Mouse (Mus musculus) heart, embryonic 11.5 days (tissue): ENCODE measurements around the gene Hnrnpdl. TPM values are rescaled to one million over a fixed set of nuclear protein-coding genes. Genes with fewer than 3 reads are reported as not detected.

Experiments used
- ATAC-seq: fragments of 200-750 bp; cut with Nextera tagmentation; replicated peaks from 2 replicates; pipeline ENCODE4 v1.8.0; 2017; ENCODE audit warnings: moderate library complexity; ENCODE audit not compliant: insufficient number of reproducible peaks, low FRiP score, low TSS enrichment
- H3K27ac ChIP-seq: fragments of 300-500 bp; sonication (generic); 2 replicates; pipeline ENCODE4 v1.5.1; 2014; ENCODE audit warnings: mild to moderate bottlenecking, low read depth, low read length
- H3K27me3 ChIP-seq: fragments of 300-500 bp; sonication (generic); 2 replicates; pipeline ENCODE4 v1.6.1; 2014; ENCODE audit warnings: mild to moderate bottlenecking, low read length, mixed read lengths; ENCODE audit not compliant: control insufficient read depth, insufficient read depth
- H3K36me3 ChIP-seq: fragments of 300-500 bp; sonication (generic); 2 replicates; pipeline ENCODE4 v1.6.1; 2014; ENCODE audit warnings: mild to moderate bottlenecking, low read length, moderate library complexity, mixed read lengths; ENCODE audit not compliant: control insufficient read depth, insufficient read depth
- H3K4me1 ChIP-seq: fragments of 300-500 bp; sonication (generic); 2 replicates; pipeline ENCODE4 v1.6.1; 2014; ENCODE audit warnings: low read length; ENCODE audit not compliant: control insufficient read depth, insufficient read depth
- H3K4me2 ChIP-seq: fragments of 300-500 bp; sonication (generic); 2 replicates; pipeline ENCODE4 v1.6.1; 2014; ENCODE audit warnings: mild to moderate bottlenecking, moderate library complexity
- H3K4me3 ChIP-seq: fragments of 300-500 bp; sonication (generic); 2 replicates; pipeline ENCODE4 v1.5.1; 2014; ENCODE audit warnings: low read depth, low read length
- H3K9ac ChIP-seq: fragments of 300-500 bp; sonication (generic); 2 replicates; pipeline ENCODE4 v1.6.1; 2014; ENCODE audit warnings: mild to moderate bottlenecking, low read depth, low read length, moderate library complexity
- H3K9me3 ChIP-seq: fragments of 300-500 bp; sonication (generic); replicated peaks from 2 replicates; pipeline ENCODE4 v1.6.1; 2016; ENCODE audit warnings: low read length; ENCODE audit not compliant: control insufficient read depth
- WGBS: fragments of 180-500 bp; shearing (Covaris S2); extraction: QIAGEN DNeasy Blood & Tissue Kit; methylation state at CpG from one replicate; pipeline ENCODE4 v1.1.7; 2014; ENCODE audit not compliant: insufficient replicate concordance; 5-methylcytosine and 5-hydroxymethylcytosine counted together
- polyA plus RNA-seq: library from polyadenylated mRNA; unstranded; fragments of >200 nt; fragmentation: Nextera tagmentation; extraction: Ambion mirVana; gene quantifications from 2 replicates; pipeline ENCODE4 v1.2.1, GENCODE M21; 2014

Gene Hnrnpdl
- polyA plus RNA-seq, 1 experiment from 2014 or later, result 125 TPM

DNA sequence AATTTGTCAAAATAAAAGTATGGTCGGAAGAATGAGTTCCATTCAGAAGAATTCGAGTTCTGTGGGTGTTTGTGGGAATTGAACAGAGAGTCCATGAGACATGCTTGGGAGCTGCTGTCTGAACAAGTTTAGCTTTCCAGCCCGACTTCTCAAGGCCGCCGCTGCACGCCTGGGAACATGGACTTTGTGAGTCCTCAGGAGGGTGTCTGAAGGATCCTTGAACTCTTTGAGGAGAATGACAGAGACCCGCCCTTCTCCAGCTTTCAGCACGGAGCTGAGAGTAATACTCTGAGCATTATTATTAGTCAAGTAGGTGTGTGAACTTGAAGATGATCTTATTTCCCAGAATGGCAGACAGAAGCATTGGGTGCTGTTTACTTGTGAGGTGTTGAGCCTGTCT is 3.0 kb upstream of the Hnrnpdl start:
- 92% methylated on average over 8 of the region's 8 CpGs for WGBS
- Histone ChIP-seq H3K36me3 (no peaks in the 10 kb centered on the region), H3K9me3 (no peaks in the 10 kb centered on the region), H3K9ac (no peak overlapping the region), H3K27me3 (no peaks in the 10 kb centered on the region), H3K4me2 (no peak overlapping the region), H3K4me1 (peaks cover 13% of the 10 kb centered on the region; the same call in 1 of the 2 replicates), H3K4me3 (no peak overlapping the region), H3K27ac (no peak overlapping the region)
- ATAC-seq, result no peak

DNA sequence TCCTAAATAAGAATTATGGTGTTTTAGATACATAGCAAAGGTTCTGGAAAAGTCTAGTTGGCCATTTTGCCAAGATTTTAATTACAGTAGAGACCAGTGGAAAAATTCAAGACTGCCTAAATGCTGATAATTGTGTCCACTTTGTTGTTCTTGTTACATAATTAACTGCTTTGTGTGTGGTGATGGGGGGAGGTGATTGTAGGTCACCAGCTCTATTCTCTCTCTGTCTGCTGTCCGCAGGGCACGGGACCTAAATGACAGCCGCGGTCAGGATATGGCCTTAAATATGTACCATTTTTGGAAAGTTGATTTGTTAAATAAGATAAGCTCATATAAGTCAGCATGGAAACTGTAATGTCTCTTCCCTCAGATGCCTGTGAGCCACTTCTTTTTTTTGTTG is 1.8 kb upstream of the Hnrnpdl start:
- no peak for ATAC-seq
- no peaks in the 10 kb centered on the region for H3K9me3 ChIP-seq
- H3K4me3 ChIP-seq, result no peak overlapping the region
- peaks cover under 1% of the 10 kb centered on the region; the same call in 1 of the 2 replicates for H3K36me3 ChIP-seq
- H3K4me2 ChIP-seq, result no peak overlapping the region; the same call in 1 of the 2 replicates
- WGBS, result 82% methylated on average over 4 of the region's 4 CpGs
- H3K27me3 ChIP-seq, result no peaks in the 10 kb centered on the region
- H3K4me1 ChIP-seq, result peaks cover 13% of the 10 kb centered on the region
- no peak overlapping the region for H3K27ac ChIP-seq
- H3K9ac ChIP-seq, result no peak overlapping the region

DNA sequence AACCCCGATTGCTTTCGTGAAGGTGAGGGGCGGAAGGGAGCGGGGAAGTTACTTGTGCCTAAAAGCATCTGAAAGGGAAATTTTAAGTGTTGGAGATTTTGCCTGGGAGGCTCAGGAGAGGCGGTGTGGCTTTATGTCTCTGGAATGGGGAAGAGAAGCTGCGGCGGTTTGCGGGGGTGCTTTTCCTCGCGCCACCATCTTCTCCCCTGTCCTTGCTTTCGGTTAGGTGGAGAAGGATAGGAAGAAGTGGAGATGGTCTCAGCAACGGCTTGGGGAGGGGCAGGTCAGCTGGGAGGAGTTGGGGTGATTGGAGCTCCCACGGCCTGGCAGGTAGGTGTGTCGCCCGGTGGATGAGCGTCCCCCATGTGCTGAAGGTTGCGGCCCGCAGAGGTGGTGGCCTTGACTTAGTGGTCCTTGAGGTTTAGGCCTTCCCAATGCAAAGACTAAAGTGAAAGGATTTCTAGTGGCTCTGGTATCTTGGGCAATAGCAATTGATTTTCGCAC is 869 bp upstream of the Hnrnpdl start:
- no peaks in the 10 kb centered on the region for H3K27me3 ChIP-seq
- no peak for ATAC-seq
- under 1% methylated on average over 19 of the region's 19 CpGs for WGBS
- H3K27ac ChIP-seq, result peak overlapping the region; percentile 98
- H3K36me3 ChIP-seq, result peaks cover 2% of the 10 kb centered on the region; the same call in 1 of the 2 replicates
- peak overlapping the region; percentile 99 for H3K9ac ChIP-seq
- peak overlapping the region; percentile 96 for H3K4me3 ChIP-seq
- peaks cover 10% of the 10 kb centered on the region for H3K4me1 ChIP-seq
- H3K9me3 ChIP-seq, result no peaks in the 10 kb centered on the region
- H3K4me2 ChIP-seq, result peak overlapping the region; percentile 74

DNA sequence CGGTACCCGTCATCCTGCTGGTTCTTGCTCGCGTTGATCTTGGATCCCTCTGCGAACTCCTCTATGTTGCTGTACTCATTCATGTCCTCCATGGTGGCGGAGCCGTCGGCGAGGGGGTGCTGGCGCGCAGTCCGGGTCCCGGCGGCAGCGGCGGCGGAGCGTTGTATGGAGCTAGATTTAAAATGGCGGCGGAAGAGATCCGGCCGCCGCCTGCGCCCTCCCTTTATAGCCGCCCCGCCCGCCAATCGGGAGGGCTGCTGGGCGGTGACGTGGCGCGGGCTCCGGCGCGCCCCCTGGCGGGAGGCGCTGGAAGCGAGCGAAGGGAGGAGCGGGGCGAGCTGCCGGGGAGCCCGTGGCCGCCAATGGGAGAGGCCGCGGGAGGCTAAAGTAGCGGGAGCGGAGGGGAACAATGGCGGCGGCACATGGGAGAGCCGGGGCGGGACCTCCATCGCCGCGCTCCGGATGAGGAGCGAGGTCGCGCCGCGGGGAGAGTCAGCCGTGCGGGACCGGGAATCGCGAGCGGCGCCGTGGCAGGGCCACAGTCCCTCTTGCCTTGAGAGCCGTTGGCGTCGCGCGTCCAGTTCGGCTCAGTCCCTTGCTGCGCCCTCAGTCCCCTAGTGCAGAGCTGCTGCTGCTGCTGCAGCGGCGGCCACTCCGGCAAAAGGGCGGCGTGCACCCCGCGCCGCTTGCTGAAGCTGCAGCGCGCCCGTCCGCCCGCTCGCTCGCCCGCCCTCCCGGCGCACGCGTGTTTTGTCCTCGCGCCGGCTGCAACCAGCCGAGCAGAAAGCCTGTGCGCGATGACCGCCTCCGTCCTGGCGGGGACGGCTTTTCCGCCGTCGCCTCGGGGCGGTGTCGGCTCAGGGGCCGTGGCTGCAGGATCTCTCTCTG is 506 bp downstream of the Hnrnpdl start:
- H3K4me3 ChIP-seq, result peak overlapping the region; percentile 96

DNA sequence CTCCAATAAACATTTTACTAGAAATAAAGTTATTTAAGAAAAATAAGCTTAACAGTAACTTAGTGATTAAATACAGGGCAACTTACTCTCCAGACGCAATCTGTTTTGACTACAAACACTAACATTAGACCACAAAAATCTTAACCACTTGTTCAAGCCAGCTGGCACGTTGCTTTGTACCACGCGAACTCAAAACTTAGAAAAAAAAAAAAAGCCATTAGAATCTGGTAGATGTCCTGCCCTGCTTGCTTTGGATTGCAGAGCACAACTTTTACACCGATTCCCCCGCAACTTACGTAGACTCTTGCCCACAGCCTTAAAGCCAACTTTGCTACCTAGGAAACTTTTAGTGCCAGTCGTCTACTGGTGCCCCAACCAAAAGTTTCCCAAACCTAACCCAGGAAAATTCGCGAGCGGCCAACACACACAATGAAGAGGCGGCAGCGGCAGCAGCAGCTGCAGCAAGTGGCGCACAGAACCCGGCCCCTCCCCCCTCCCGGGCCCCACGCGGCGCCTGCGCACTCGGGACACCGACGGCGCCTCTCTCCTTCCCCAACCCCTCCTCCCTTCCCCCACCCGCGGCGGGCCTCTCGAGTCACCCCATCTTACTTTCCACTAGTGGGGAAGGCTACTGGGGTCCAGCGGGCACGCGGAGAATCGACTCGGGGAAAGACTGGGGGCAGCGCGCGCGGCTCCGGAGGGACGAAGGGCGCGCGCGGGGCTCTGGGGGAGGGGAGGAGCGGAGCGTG is 1.3 kb downstream of the Hnrnpdl start:
- no peaks in the 10 kb centered on the region for H3K9me3 ChIP-seq
- H3K36me3 ChIP-seq, result peaks cover 17% of the 10 kb centered on the region
- WGBS, result 1% methylated on average over 45 of the region's 45 CpGs
- H3K4me2 ChIP-seq, result peak overlapping the region; percentile 82
- H3K4me1 ChIP-seq, result peaks cover 10% of the 10 kb centered on the region
- H3K4me3 ChIP-seq, result peak overlapping the region; percentile 96
- H3K27me3 ChIP-seq, result no peaks in the 10 kb centered on the region
- peak; percentile 47; the same call in 1 of the 2 replicates for ATAC-seq
- H3K9ac ChIP-seq, result peak overlapping the region; percentile 99
- H3K27ac ChIP-seq, result peak overlapping the region; percentile 98

More for the DNA sequence above, 506 bp downstream of the Hnrnpdl start:
- no peaks in the 10 kb centered on the region for H3K27me3 ChIP-seq
- H3K4me2 ChIP-seq, result peak overlapping the region; percentile 74
- H3K36me3 ChIP-seq, result peaks cover 11% of the 10 kb centered on the region
- peak overlapping the region; percentile 99 for H3K9ac ChIP-seq
- peak overlapping the region; percentile 98 for H3K27ac ChIP-seq
- H3K4me1 ChIP-seq, result peaks cover 10% of the 10 kb centered on the region
- under 1% methylated on average over 108 of the region's 113 CpGs for WGBS
- ATAC-seq, result peak; percentile 82
- no peaks in the 10 kb centered on the region for H3K9me3 ChIP-seq

DNA sequence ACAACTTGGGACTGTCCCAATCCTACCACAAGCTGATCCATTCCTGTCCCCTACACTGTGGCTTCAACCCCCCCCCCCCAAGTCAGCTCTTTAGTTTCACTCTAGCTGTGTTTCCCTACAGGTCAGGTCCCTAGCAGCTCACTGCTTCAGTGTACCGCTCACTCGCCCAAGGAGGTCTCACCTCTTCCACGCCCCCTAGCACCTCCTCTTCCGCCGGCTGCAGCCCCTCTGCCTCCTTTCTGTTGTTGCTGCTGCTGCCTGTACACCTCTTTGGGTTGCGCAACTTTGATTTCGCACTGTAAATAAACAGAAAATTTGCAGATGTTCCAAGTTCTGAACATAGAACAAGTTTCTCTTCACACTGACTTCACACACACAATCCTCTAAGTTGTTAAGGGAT is 2.8 kb downstream of the Hnrnpdl start:
- peaks cover 10% of the 10 kb centered on the region for H3K4me1 ChIP-seq

DNA sequence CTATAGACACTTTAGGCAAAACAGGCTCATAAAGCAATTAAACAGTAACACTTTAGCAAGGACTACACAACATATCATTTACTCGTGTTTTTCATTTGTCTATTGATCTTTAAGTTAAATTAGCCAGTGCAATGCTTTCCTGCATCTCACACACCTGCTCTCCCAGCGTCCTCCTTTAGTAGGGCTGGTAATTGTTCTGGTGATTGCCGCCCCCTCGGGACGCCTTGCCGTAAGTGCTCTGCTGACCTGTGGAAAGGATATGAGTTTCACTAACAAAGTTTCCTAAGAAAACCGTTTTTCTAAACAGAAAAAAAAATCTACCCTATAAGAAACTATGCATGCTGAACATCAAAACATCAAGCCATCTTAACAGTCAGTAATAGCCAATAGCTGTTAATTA is 3.5 kb downstream of the Hnrnpdl start:
- no peak for ATAC-seq
- Histone ChIP-seq H3K36me3 (peaks cover 24% of the 10 kb centered on the region), H3K9me3 (no peaks in the 10 kb centered on the region), H3K9ac (no peak overlapping the region), H3K4me2 (peak overlapping the region; percentile 82; the same call in 1 of the 2 replicates), H3K27me3 (no peaks in the 10 kb centered on the region), H3K4me3 (peak overlapping the region; percentile 96; the same call in 1 of the 2 replicates), H3K4me1 (peaks cover 10% of the 10 kb centered on the region), H3K27ac (no peak overlapping the region)
- 67% methylated on average over 7 of the region's 7 CpGs for WGBS

More for the DNA sequence above, 2.8 kb downstream of the Hnrnpdl start:
- Histone ChIP-seq H3K4me2 (peak overlapping the region; percentile 82), H3K4me3 (peak overlapping the region; percentile 96), H3K9me3 (no peaks in the 10 kb centered on the region), H3K27me3 (no peaks in the 10 kb centered on the region), H3K36me3 (peaks cover 24% of the 10 kb centered on the region), H3K27ac (no peak overlapping the region), H3K9ac (peak overlapping the region; percentile 99)
- WGBS, result 24% methylated on average over 7 of the region's 7 CpGs
- ATAC-seq, result no peak

DNA sequence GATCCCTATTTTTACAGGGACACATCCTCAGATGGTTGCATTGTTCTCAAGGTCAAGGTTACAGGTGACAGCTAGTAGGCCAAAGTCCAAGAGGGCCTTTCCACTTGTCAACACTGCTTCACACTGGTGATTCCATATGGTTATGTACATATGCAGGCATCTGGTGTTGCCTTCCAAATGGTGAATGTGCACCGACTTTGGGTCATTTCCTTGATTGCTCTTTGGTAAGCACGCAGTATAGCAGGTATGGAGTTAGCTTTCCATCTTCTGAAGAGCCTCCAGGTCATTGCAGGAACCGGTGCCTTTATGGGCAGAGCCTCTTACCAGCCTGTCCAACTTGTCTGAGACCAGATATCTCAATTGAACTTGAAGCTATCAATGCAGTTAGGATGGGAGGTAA is 6.8 kb downstream of the Hnrnpdl start:
- H3K9ac ChIP-seq, result no peak overlapping the region
- no peak overlapping the region for H3K4me3 ChIP-seq
- 66% methylated on average over 3 of the region's 3 CpGs for WGBS
- peaks cover 11% of the 10 kb centered on the region for H3K4me1 ChIP-seq
- ATAC-seq, result no peak
- H3K9me3 ChIP-seq, result no peaks in the 10 kb centered on the region
- H3K27me3 ChIP-seq, result no peaks in the 10 kb centered on the region
- peaks cover 24% of the 10 kb centered on the region for H3K36me3 ChIP-seq
- no peak overlapping the region for H3K4me2 ChIP-seq
- no peak overlapping the region for H3K27ac ChIP-seq
